Mouse (Mus musculus): ENCODE data around the gene Cdh13. TPM values are rescaled to one million over a fixed set of nuclear protein-coding genes. Genes with fewer than 3 reads are reported as not detected.

Cdh13 gene
- polyA plus RNA-seq, 1 experiment: not detected

DNA sequence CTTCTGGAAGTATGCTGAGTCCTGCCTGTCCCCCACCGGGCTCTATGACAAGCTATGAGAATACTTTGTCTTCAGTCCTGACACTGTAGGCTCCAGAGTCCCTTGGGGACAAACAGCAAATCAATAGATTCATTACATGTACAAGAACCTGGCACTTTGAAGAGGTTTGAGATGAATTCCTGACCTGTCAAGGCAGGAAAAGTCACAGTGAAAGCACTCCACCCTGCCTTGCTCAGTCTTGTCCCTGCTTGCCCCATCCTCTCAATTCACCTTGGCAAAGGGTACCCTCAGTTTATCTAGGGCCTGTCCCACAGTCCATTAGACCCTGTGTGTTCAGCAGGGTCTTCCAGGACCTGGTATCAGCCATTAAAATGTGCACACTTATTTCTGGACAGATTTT is 11.0 kb upstream of the Cdh13 start:
- Histone ChIP-seq H3K9me3 (ENCODE audit: control insufficient read depth, low read length) (peaks cover 29% of the 10 kb centered on the region), H3K4me1 (ENCODE audit: control insufficient read depth) (no peaks in the 10 kb centered on the region), H3K4me3 (replicated peaks) (no peak overlapping the region), H3K27me3 (ENCODE audit: control insufficient read depth) (no peaks in the 10 kb centered on the region), H3K36me3 (ENCODE audit: control insufficient read depth) (no peaks in the 10 kb centered on the region)
- TF ChIP-seq TAL1 (IDR thresholded peaks at IDR 0.05; ENCODE audit: low read length) (no peak), GATA1 (IDR thresholded peaks at IDR 0.05; ENCODE audit: low read length) (no peak)

GRCm38 (mm10) chr8:118274243-118274642 is 9.3 kb upstream of the Cdh13 start:
- TF ChIP-seq TAL1 (IDR thresholded peaks at IDR 0.05; ENCODE audit: low read length) (no peak), GATA1 (IDR thresholded peaks at IDR 0.05; ENCODE audit: low read length) (no peak)
- H3K9me3 ChIP-seq (ENCODE audit: control insufficient read depth, low read length): peaks cover 28% of the 10 kb centered on the region
- H3K36me3 ChIP-seq (ENCODE audit: control insufficient read depth): no peaks in the 10 kb centered on the region
- no peak overlapping the region for H3K4me3 ChIP-seq (replicated peaks)
- H3K27me3 ChIP-seq (ENCODE audit: control insufficient read depth): no peaks in the 10 kb centered on the region
- H3K4me1 ChIP-seq (ENCODE audit: control insufficient read depth): no peaks in the 10 kb centered on the region

- Histone ChIP-seq H3K9me3 (ENCODE audit: control insufficient read depth, low read length) (peaks cover 31% of the 10 kb centered on the region), H3K36me3 (ENCODE audit: control insufficient read depth) (no peaks in the 10 kb centered on the region)
- TF ChIP-seq GATA1 (IDR thresholded peaks at IDR 0.05; ENCODE audit: low read length) (no peak), TAL1 (IDR thresholded peaks at IDR 0.05; ENCODE audit: low read length) (no peak)
Observed at GRCm38 (mm10) chr8:118274688-118275087, 8.8 kb upstream of the Cdh13 start.

DNA sequence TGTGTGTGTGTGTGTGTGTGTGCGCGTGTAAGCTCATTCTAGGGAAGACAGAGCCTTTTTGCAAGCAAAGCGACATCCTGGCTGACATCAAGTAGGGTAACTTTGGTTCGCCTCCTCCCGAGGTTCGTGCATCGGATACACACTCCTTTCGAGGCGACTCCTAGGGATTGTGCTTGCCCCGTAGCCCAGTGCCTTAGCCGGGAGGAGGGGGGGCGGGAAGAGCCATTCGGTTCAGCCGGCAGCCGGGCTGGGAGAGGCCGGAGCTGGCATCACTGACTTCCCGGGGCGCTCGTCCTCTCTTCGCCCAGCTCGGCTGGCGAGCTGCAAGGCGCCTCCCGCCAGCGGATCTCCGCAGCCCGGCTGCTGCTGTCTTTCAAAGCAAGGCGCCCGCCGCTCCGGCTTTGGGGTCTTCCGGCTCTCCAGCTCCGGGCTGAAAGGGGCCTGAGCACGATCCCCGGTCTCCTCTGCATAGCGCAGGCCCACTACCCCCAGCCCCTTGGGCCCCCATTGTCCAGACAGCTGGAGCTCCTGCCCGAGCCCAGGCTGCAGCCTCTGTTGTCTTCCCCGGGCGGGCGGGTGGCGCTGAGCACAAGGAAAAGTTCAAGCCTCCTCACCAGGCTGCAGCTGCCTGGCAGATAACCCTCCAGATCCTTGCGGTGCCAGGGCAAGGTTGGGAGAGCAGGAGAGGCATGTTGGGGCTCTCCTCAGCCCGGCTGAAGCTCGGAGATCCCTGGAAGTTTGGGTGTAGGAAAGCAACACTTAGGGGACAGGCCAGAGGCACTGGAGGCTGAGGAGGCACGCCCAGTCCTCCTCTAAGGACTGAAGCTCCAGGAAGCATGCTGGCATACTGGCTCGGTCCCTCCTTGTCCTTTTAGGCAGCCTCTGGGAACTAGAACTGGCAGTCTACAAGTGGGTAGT is 838 bp downstream of the Cdh13 start:
- no peak for TF ChIP-seq TAL1 (IDR thresholded peaks at IDR 0.05; ENCODE audit: low read length)
- no peak for TF ChIP-seq GATA1 (IDR thresholded peaks at IDR 0.05; ENCODE audit: low read length)
- Histone ChIP-seq H3K36me3 (ENCODE audit: control insufficient read depth) (no peaks in the 10 kb centered on the region), H3K4me3 (replicated peaks) (no peak overlapping the region), H3K9me3 (ENCODE audit: control insufficient read depth, low read length) (peaks cover 12% of the 10 kb centered on the region), H3K4me1 (ENCODE audit: control insufficient read depth) (no peaks in the 10 kb centered on the region), H3K27me3 (ENCODE audit: control insufficient read depth) (peaks cover 33% of the 10 kb centered on the region)

More at GRCm38 (mm10) chr8:118274688-118275087, 8.8 kb upstream of the Cdh13 start:
- no peaks in the 10 kb centered on the region for H3K4me1 ChIP-seq (ENCODE audit: control insufficient read depth)
- H3K4me3 ChIP-seq (replicated peaks): no peak overlapping the region
- no peaks in the 10 kb centered on the region for H3K27me3 ChIP-seq (ENCODE audit: control insufficient read depth)

DNA sequence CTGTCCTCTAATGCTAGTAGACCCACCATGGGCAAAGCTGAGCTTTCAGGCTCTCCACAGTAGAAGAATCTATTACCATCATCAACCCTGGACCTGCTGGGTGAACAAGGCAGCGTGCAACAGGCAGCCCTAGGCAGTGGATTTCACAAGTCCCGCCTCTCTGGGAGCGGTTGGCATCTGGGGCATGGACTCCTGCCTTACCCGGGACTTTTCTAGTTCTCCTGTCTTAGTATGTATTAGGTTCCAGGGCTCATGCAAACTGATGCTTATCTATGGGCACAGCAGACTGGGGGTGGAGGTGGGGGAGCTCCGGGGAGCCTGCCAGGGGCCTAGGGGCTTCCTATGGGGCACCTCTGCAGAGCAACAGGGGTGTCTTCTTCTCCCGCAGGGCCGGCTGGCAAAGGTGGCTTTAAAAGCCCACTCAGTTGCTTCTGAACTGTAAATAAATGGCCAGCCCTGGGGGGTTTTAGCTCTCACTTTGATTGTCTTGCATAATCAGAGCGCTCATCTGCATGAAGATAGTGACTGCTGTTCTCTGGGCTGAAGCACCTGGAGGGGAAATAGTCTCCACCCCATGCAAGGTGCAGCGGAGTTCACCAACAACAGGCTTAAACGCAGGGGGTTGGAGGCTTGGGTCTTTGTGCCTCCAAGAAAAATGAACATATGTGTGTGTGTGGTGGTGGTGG is 2.2 kb downstream of the Cdh13 start:
- Histone ChIP-seq H3K27me3 (ENCODE audit: control insufficient read depth) (peaks cover 33% of the 10 kb centered on the region), H3K4me1 (ENCODE audit: control insufficient read depth) (no peaks in the 10 kb centered on the region), H3K9me3 (ENCODE audit: control insufficient read depth, low read length) (peaks cover 14% of the 10 kb centered on the region), H3K36me3 (ENCODE audit: control insufficient read depth) (no peaks in the 10 kb centered on the region), H3K4me3 (replicated peaks) (no peak overlapping the region)
- TF ChIP-seq TAL1 (IDR thresholded peaks at IDR 0.05; ENCODE audit: low read length) (no peak), GATA1 (IDR thresholded peaks at IDR 0.05; ENCODE audit: low read length) (no peak)

DNA sequence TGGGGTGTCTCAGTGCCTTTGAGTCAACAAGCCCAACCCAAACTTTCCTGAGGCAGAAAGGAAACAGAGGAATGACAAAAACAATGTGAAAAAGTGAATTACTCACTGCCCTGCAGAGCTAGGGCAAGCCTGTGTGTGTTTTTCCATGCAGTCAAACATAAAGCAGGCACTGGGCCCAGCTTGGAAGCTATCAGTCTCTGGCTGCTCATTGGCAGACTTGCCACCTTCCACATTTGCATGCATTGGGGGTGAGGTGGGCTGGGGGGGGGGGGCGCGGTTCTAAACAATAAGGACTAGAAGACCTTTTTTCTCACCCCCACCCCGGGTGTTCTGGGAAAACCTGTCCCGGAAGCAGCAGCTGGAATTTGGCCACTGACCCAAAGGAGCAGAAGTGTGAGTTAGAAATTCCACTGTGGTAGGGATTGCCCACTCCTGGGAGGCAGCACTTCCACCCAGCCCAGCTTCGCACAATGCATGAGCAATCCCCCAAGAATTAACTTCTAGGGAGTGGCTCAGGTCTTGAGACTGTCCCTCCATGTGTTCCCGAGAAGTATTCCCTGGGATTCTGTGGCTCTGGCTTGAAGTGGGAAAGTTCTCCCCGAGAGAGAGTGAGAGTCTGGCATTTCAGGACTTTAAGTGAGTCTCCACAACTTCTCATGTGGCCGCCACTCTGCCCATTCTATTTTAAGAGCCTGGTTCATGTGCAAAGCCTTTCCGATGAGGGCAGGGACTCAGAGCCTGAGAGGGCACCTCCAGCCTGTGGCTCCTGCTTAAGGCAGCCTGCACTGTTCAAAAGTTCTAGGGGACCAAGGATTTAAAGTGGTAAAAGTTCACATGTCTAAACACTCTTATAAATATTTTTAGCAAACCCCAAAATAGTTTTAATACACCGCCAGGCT is 3.0 kb downstream of the Cdh13 start:
- H3K27me3 ChIP-seq (ENCODE audit: control insufficient read depth): peaks cover 33% of the 10 kb centered on the region
- H3K9me3 ChIP-seq (ENCODE audit: control insufficient read depth, low read length): peaks cover 10% of the 10 kb centered on the region
- H3K4me1 ChIP-seq (ENCODE audit: control insufficient read depth): no peaks in the 10 kb centered on the region
- no peak overlapping the region for H3K4me3 ChIP-seq (replicated peaks)
- TF ChIP-seq GATA1 (IDR thresholded peaks at IDR 0.05; ENCODE audit: low read length): no peak
- no peaks in the 10 kb centered on the region for H3K36me3 ChIP-seq (ENCODE audit: control insufficient read depth)

DNA sequence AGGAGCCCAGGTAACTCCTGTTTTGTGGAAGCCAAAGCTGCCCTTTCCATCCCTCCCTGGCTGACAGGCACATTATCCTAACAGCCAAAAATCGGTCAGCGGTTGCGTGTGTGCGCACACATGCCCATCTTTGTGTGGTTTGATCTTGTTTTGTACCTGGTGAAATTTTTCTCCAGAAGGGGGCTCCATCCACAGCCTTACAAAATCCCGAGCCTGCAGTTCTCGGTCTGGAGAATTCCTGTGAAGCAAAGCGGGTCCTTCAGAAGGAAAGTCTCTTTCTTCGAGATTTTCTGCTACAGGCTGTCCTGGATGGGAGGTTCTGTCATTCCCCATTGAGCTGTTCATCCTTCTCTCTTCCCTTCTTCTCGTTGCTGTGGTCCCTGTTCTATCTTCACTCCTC is 4.0 kb downstream of the Cdh13 start:
- H3K4me3 ChIP-seq (replicated peaks): no peak overlapping the region
- no peaks in the 10 kb centered on the region for H3K4me1 ChIP-seq (ENCODE audit: control insufficient read depth)
- H3K36me3 ChIP-seq (ENCODE audit: control insufficient read depth): no peaks in the 10 kb centered on the region
- peaks cover 33% of the 10 kb centered on the region for H3K27me3 ChIP-seq (ENCODE audit: control insufficient read depth)
- peaks cover 10% of the 10 kb centered on the region for H3K9me3 ChIP-seq (ENCODE audit: control insufficient read depth, low read length)
- no peak for TF ChIP-seq TAL1 (IDR thresholded peaks at IDR 0.05; ENCODE audit: low read length)
- no peak for TF ChIP-seq GATA1 (IDR thresholded peaks at IDR 0.05; ENCODE audit: low read length)

DNA sequence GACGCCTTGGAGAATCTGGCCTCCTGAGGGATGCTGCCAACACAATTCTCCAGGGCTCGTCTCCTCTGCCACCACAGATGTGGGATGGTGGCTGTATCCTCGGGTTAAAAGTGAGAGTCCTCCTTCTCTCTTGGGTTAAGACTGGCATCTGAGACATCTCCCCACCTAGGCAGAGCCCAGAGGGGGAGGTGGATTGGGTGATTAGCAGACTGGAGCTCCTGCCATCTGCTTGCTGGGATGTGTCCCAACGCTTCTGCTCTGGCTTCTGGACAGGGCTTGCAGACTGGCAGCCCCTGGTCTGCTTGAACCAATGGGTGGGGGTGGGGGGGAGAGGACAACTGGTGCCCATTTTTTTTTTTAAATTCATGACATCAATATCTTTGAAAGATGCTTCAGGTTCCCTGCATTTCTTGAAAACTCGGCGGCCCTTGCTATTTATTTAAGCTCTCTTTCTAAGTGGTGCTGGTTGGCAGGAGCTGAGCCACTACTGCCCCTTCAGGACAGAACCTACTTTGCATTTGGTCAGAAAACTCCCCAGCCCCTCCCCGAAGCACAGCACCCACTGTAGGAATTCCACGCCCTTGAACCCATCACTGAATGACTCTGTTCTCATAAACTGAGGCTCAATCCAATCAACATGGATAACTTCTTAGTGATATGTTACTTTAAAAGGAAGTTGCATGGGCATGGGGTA is 4.9 kb downstream of the Cdh13 start:
- peaks cover 15% of the 10 kb centered on the region for H3K9me3 ChIP-seq (ENCODE audit: control insufficient read depth, low read length)
- TF ChIP-seq GATA1 (IDR thresholded peaks at IDR 0.05; ENCODE audit: low read length) (no peak), TAL1 (IDR thresholded peaks at IDR 0.05; ENCODE audit: low read length) (no peak)
- H3K36me3 ChIP-seq (ENCODE audit: control insufficient read depth): no peaks in the 10 kb centered on the region
- peaks cover 28% of the 10 kb centered on the region for H3K27me3 ChIP-seq (ENCODE audit: control insufficient read depth)
- H3K4me3 ChIP-seq (replicated peaks): no peak overlapping the region
- H3K4me1 ChIP-seq (ENCODE audit: control insufficient read depth): no peaks in the 10 kb centered on the region

Measured in erythroblast, embryonic 14.5 days (primary cell).